Mouse (Mus musculus): ENCODE results near the gene Slco3a1.

DNA sequence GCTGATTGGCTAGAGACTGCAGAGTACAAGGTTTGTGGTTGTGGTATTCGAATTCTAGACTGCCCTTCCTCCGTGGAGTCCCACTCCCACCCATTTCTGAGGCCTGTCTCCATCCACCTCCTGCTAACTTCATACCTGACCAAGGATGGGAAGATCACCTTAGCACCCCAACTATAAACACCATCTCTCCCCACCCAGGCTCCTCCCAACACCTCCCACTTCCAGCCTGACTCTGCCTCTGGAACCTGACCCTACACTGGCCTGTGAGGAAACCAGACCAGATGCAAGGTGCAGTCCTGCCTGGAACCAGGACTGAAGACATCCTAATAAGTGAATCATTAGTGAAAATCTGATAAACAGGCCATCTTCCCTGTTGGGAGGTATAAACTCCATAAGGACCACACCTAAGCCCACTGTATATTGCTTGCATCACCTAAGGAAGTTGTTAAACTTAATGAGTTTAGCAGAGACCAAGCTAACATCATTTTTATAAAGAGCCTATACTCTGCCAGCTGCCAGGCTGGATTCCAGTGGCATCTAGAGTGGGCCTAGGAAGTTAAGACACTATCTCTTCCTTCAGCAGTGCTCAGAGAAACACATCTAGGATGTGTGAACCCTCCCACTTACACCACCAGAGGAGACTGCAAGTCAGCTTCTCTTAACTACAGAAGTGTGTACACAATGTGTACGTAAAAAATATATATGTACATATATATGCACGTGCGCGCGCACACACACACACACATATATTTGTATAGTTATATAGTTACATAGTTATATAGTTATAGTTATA lies 13.5 kb downstream of the Slco3a1 start:
- TF ChIP-seq ZC3H11A (IDR thresholded peaks at IDR 0.05; ENCODE audit: borderline replicate concordance, low read depth, low read length), result no peak
- no peak for TF ChIP-seq CHD2 (IDR thresholded peaks at IDR 0.05; ENCODE audit: low read depth, low read length)
- TF ChIP-seq HCFC1 (IDR thresholded peaks at IDR 0.05; ENCODE audit: borderline replicate concordance, insufficient read depth, low read length), result no peak
- TF ChIP-seq MAFK (IDR thresholded peaks at IDR 0.05; ENCODE audit: insufficient read depth, low read depth, low read length), result no peak
